Mouse (Mus musculus): ENCODE data around the gene Grid2ip.

DNA sequence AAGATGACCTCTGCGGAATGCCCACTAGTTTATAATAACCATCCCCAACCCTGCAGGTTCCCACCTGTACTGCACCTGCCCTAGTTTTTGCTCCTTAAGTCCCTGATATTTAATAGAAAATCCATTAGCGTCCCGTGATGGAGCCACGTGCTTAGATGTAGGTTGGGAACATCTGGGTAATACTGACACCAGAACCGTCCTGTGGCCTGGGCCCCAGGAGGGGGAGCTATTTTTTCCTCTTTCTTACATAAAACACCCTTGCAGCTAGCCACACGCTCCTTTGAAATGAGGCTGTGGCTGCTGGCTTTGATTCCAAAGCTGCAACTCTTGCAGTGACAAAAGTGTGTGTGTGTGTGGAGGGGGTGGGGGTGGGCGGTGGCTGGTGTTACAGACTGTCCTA, 2.1 kb downstream of the Grid2ip start:
- TF ChIP-seq CTCF (IDR thresholded peaks at IDR 0.05; ENCODE audit: insufficient read depth, low read length) (no peak), POLR2A (IDR thresholded peaks at IDR 0.05; ENCODE audit: borderline replicate concordance, extremely low read depth, low read depth, low read length) (no peak)
